Mouse (Mus musculus) hematopoietic multipotent progenitor cell, adult 10-12 weeks (in vitro differentiated cells): ENCODE measurements around the gene Vmn1r100. TPM values are rescaled to one million over a fixed set of nuclear protein-coding genes. Genes with fewer than 3 reads are reported as not detected.

ENCODE experiments used
- polyA plus RNA-seq: library from polyadenylated mRNA; stranded (reverse); fragments of >175 nt; gene quantifications from 2 replicates; pipeline ENCODE4 v1.2.3, GENCODE M21; 2012; ENCODE audit warnings: low replicate concordance

Gene Vmn1r100
- not detected in 2 replicates for polyA plus RNA-seq

GRCm38 (mm10) chr7:20417642-20418041, at the start of gene Vmn1r100:
Gene Vmn1r100 (plus strand): TSS chr7:20417942.

DNA sequence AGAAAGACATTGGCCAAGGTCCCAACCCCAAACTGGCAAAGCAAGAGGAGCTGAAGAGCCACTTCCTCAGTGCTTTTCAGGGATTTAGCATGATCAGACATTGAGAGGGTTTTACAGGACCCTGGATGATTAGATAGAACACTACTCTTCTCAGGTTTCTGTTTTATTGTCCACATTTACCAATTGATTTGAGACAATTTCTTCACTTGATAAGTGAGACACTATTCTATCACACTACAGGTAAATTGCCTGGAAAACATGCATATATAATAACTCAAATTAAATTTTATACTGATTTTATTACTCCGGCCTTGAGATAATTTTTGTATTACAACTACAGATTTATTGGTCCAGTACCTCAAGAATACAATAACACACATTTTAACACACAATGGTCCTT, 42.4 kb upstream of the Vmn1r100 start, which contains the start of gene Gm5728:
Gene Gm5728 (minus strand): TSS at position 101 of the 400 bp plus-strand sequence.

GRCm38 (mm10) chr7:20442493-20442892, 24.8 kb downstream of the Vmn1r100 start, which contains the start of gene Vmn1r101:
Gene Vmn1r101 (minus strand): TSS chr7:20442593.

Other genes starting within 250 kb of the Vmn1r100 start
- not detected in 2 replicates for gene Vmn1r94, start 249.6 kb upstream of the Vmn1r100 start, polyA plus RNA-seq
- gene Vmn1r95, start 224.2 kb upstream of the Vmn1r100 start, polyA plus RNA-seq = not detected in 2 replicates
- not detected in 2 replicates for gene Gm6164, start 212.3 kb upstream of the Vmn1r100 start, polyA plus RNA-seq
- not detected in 2 replicates for gene Gm4498, start 184.1 kb upstream of the Vmn1r100 start, polyA plus RNA-seq
- not detected in 2 replicates for gene Gm5890, start 155.1 kb upstream of the Vmn1r100 start, polyA plus RNA-seq
- not detected in 2 replicates for gene Gm4133, start 83.9 kb upstream of the Vmn1r100 start, polyA plus RNA-seq
- gene Gm5728, start 42.5 kb upstream of the Vmn1r100 start, polyA plus RNA-seq = not detected in 2 replicates
- not detected in 2 replicates for gene Vmn1r101, start 24.7 kb downstream of the Vmn1r100 start, polyA plus RNA-seq
- not detected in 2 replicates for gene Gm10670, start 57.0 kb downstream of the Vmn1r100 start, polyA plus RNA-seq
- gene Vmn1r103, start 92.6 kb downstream of the Vmn1r100 start, polyA plus RNA-seq = not detected in 2 replicates
- gene Vmn1r104, start 115.9 kb downstream of the Vmn1r100 start, polyA plus RNA-seq = not detected in 2 replicates
- not detected in 2 replicates for gene Gm5726, start 127.8 kb downstream of the Vmn1r100 start, polyA plus RNA-seq
- gene Gm4141, start 158.3 kb downstream of the Vmn1r100 start, polyA plus RNA-seq = not detected in 2 replicates
- gene Gm4513, start 181.1 kb downstream of the Vmn1r100 start, polyA plus RNA-seq = not detected in 2 replicates